Mouse (Mus musculus) neural tube, embryonic 10.5 days (tissue): ENCODE measurements around the gene Rnf227.
A peak's percentile ranks its signal among the peaks of the same experiment; 100 is the strongest.

Source experiments
- DNase-seq: peaks from one replicate; pipeline ENCODE4 v3.0.0-alpha.2; 2017; ENCODE audit warnings: low spot score; ENCODE audit errors: extremely low spot score

Rnf227 gene

DNA sequence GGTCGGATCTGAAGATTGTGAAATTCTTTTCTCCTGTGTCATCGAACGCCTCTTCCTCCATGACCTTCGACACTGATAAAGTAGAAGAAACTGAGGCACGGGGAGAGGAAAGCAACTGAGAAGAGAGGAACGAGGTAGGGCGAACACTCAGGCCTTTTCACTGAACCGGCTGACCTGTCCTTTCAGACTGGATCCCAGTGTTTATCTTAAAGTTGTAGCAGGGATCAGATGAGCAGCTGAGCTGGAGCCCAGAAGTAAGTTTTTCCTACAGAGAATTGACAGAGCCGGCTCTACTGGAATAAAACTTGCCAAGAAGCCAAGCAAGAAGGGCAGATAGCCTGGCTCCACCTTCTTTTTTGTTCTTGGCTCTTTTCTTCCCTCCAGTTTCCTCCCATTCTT, 30.6 kb downstream of the Rnf227 start:
- DNase-seq = no peak

DNA sequence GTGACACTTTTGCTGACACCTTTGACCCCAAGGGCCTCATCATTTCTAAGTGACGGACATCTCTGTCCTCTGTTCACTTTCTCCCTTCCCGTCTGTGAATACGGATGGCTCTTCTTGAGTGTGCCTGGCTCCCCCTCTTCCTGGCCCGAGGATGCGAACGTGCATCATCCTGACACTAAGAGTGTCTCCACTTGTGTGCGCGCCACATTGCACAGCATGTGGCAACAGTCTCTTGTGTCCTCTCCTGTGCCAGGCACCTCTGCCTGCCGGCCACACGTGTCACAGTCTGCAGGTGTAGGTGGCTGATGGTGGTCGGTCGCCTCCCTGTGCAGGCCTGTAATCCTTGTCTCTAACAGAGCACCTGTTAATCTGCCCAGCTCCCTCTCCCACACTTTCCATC, 31.3 kb downstream of the Rnf227 start:
- DNase-seq = peak; percentile 31

DNA sequence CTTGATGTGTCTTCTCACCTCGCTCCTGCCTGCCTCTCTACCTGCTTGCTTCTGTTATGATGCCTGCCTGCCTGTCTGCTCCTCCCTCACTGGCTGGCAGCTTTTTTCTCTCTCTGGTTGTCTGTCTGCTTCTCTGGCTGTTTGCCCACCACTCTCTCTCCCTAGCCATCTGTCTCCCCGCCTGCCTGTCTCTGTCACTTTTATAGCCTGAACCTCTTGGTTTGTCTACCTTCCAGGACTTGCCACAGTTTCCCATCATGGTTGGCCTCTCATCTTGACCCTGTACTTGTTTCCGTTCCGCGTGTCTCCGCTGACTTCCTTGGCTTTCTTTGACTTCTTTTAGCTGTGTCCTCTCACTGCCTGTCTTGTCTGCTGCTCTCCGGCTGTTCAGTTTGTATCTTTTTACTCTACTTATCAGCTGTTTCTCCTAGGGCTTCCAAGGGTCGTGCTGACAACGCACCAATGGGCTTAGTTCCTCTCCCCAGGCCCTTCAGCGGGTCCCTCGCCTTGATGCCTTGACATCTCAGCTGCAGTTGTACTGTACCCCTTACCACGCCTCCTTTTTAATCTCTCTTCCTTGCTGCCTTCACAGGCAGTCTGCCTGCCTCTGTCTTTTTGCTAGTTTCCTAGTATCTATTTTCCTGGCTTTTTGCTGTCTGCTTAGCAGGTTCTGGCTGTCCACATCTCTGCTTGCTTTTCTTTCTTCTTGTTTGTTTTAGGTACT, 32.0 kb downstream of the Rnf227 start:
- DNase-seq = no peak

DNA sequence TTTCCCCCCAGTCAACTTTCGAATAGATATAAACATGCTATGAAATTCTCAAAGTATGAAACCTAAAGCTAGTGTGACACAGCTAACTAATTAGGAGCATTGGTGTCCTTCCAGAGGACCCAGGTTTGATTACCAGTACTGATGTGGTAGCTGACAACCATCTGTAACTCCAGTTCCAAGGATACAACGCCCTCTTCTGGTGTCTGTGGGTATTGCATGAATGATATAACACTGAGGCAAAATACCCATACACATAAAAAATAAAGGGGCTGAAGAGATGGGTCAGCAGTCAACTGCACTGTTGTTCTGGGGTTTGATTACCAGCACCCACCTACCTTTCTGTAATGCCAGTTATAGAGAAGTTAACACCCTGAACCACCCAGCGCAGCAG, 32.5 kb downstream of the Rnf227 start:
- no peak for DNase-seq

DNA sequence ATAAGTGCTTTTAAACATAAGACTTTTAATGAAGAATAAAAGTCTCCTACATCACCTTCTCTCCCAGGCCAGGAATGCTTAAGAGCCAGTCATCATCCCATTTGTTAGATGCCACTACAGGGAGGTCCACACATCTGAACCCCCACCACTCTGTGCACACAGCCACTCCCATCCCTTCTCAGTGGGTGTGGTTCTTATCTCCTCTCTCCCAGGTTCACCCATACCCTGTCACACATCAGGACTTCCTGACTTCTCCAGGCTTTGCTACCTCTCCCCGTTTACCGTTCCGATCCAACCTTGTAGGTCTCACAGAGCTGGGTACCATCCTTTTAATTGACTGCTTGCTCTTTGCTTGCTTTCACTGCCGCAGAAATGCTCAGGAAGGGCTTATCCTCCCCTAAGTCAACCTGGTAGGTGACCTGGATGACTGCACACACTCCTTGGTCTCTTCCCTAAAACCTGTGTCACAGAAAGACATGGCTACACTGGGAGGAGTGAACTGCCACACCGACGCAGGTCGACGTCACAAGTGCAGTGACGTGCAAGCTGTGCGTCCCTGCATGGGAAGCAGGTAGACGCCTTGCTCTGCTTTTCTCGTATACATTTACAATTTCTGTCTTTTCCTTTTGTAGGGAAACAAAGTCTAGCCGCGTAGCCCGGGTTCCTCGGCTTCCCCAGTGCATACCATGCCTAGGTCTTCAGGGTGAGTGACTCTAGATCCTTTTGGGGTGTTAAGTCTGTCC, 33.1 kb downstream of the Rnf227 start:
- no peak for DNase-seq

DNA sequence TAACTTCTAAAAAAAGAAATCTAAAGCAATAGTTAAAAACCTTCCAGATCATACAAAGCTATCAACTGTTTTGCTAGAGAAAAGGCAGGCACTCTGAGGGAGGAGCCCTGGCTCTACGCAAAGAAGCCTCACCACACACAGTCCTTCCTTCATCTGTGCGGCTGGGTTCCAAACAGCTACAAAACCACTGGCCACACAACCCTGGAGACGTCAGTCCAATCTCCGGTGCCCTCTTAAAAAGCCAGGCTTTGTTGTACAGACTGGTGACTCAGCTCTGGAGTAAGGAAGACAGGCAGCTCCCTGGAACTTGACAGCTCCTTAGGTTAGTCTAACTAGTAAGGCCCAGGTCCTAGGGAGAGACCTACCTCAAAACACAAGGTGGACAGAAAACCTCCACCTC, 35.4 kb downstream of the Rnf227 start:
- no peak for DNase-seq

DNA sequence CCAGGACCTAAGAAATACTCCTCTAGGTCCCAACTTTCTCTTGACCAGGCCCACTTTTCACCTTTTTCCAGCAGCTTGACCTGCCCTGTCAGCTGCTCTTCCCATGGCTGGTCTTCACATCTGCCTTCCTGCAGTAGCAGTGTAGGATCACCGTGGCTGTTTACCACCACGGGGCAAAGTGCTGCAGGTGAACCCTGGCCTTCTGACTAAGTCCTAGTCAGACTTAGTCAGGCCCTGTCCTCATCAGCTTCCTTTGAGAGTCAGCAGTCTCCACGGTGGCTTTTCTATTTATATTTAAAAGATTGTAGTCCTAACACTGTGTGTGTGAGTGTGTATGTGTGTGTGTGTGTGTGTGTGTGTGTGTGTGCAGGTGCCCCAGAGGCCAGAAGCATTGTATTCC, 37.5 kb downstream of the Rnf227 start:
- DNase-seq = no peak

DNA sequence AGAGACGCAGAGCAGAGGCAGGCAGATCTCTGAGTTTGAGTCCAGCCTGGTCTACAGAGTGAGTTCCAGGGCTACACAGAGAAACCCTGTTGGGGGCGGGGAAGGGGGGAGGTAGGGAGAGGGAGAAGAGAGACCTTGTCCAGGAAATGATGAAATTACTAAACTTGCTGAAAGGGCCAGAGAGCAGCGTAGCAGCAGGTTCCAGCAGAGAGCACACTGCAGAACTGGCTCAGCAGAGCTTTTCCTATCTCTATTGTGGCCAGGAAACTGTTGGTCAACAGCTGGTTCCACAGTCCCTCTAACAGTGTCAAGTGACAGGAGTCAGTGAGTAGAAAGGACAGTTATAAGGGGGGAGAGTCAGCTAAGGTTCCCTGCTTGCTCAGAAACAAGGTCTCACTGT, 39.3 kb downstream of the Rnf227 start:
- DNase-seq = no peak

DNA sequence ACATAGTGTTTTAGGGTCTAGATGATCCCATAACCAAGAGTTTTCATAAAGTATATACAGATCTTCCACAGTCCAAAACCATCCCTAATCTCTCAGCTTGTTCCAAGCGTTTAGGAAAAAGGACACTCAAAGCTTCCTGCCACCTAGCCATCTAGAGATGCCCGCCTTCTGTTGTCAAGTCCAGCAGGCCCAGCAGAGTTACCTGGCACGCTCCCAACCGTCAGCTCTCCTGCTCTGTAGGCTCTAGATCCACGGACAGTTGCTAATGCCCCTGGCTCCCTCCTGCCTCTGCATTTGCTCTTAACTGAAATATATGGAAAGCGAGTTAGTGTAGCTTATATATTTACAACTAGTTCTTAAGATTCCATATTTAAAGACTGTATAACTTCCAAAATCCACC, 41.1 kb downstream of the Rnf227 start:
- no peak for DNase-seq

DNA sequence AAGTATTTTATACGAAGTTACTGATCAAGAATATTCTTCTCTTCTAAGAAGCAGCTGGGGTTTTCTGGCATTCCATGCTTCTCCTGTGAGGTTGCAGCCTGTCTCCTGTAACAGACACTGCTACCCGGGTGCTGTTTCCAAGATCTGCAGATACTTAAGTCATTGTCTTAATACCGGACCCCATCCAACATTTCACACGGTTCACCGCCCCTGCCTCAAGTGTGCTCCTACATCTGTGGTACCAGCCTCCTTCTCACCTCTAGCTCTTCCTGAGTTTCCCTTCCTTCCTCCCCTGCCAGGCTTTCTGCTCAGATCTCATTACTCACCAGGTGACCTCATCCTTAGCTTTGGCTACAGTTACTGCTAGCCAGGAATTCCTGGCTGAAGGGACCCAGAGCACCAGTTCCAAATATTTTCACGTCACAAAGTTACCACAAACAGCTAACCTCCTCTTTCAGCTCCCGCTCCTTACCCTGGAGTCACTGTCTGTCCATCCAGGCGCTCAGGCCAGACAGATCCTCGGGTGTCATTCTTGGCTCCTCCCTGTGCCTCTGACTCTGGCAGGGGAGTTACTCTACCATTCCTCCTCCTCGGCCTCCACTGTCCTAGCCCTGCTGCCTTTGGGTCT, 42.3 kb downstream of the Rnf227 start:
- DNase-seq = no peak

DNA sequence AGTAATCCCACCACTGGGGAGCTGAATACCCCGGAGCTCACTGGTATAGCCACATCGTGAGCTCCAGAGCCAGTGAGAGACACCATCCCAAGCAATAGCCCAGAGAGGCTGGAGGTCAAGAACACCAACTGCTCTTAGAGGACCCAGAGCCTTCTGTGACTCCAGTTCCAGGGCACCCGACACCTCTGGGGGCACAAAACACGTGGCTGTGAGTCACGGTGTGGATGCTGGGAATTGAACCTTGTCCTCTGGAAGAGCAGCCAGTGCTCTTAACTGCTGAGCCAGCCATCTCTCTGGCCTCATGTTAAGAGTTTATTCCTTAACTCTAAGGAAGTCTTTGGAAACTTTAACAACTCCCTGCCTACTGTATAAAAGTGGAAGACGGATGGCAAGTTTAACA, 44.7 kb downstream of the Rnf227 start:
- DNase-seq = no peak

DNA sequence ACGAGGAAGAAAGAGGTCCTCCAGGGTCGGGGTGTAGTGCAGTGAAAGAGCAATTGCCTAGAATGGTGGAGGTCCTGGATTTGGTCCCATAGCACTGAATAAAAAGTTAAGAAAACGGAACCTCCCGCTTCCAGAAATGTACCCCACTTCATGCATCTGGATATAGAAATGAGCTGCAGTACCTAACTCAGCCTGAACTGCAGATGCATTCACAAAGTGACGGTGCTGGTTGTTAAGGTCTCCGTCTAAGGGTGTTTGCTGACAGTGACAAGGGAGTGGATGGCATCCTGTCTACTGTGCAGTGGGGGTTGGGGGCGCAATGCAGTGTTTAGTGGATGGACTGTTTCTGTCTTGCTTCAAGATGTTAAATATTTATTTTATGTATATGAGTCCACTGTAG, 46.5 kb downstream of the Rnf227 start:
- no peak for DNase-seq

DNA sequence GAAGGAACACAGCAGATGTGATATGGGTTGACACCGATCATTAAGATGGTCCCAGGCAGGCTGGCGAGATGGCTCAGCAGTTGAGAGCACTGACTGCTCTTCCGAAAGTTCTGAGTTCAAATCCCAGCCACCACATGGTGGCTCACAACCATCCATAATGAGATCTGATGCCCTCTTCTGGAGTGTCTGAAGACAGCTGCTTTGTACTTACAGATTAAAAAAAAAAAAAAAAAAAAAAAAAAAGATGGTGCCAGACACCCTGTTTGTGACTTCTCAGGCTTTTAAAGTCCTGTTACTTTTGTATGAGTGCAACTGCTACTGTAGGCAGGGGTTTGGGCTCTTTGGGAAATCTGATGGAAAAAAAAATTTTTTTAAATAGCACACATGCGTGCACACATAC, 48.4 kb downstream of the Rnf227 start:
- no peak for DNase-seq

DNA sequence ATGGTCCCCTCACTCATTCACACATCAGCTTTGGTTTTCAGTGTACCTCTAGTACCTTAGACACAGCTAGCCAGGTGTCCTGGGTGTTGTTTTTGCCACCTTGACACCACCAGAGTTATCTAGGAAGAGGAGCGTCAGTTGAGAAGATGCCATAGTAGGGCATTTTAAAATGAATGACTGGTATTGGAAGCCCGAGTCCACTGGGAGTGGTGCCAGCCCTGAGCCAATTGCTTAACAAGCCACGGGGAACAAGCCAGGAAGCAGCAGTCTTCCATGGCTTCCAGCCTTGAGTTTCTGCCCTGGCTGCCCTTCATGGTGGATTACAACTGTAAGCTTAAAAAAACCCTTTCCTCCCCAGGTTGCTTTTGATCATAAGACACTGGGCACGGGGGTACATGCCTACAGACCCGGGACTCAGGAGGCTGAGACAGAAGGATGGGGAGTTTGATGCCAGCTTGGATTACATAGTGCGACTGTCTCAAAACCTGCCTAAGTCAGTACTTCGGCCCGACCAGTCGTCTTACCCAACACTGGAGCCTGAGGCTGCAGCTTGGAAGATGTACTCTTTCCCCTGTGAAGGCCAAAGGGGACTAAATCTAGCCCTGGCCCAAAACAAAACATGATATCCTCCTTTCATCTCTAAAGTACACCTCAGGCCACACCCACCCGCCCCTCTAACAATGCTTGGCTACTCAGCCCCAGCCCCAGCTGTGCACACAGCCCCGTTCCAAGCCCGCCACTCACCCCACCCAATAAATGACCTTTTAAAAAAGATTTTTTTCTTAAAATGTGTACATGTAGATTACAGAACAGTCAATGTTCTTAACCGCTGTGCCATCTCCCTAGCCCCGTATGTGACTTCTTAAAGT, 49.5 kb downstream of the Rnf227 start:
- DNase-seq = no peak

DNA sequence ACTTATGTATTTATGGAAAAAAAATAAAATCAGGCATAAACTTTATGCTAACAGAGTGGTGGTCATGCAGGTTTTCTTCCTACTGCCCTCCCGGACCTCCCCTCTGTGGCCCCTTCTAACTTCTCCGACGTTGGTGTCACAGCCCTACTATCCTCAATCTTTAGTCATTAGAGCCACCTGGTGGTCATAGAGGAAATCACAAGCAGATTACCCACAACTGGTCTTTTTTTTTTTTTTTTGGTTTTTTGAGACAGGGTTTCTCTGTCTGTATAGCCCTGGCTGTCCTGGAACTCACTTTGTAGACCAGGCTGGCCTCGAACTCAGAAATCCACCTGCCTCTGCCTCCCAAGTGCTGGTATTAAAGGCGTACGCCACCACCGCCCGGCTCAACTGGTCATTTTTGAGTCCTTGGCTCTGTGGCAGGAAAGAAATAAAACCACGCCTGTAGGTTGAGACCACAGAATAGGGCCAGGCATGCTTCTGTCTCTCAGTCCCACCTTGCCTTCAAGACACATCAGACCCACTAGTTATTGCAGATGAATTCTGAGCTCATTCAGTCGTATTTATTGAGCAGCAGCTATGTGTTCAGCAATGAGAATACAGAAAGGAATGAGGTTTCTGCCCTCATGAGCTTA, 50.3 kb downstream of the Rnf227 start:
- peak; percentile 59 for DNase-seq
